Mouse (Mus musculus) hindbrain, embryonic 11.5 days (tissue): Measurements from ENCODE around the gene Il16. TPM values are rescaled to one million over a fixed set of nuclear protein-coding genes. Genes with fewer than 3 reads are reported as not detected.

ENCODE experiments used
- ATAC-seq: fragments of 200-750 bp; cut with Nextera tagmentation; 2 replicates; pipeline ENCODE4 v1.8.0; 2017; ENCODE audit warnings: mild to moderate bottlenecking, moderate TSS enrichment, moderate library complexity; ENCODE audit not compliant: low FRiP score
- DNase-seq: peaks from one replicate; pipeline ENCODE4 v3.0.0-alpha.2; 2015; ENCODE audit warnings: low spot score
- H3K27ac ChIP-seq: fragments of 300-500 bp; sonication (generic); 2 replicates; pipeline ENCODE4 v1.5.1; 2014; ENCODE audit warnings: mild to moderate bottlenecking, low read depth, low read length
- H3K27me3 ChIP-seq: fragments of 300-500 bp; sonication (generic); 2 replicates; pipeline ENCODE4 v1.6.1; 2014; ENCODE audit warnings: mild to moderate bottlenecking, low read length, moderate library complexity, mixed read lengths; ENCODE audit not compliant: control insufficient read depth, insufficient read depth
- H3K36me3 ChIP-seq: fragments of 300-500 bp; sonication (generic); 2 replicates; pipeline ENCODE4 v1.6.1; 2014; ENCODE audit warnings: mild to moderate bottlenecking, low read length, moderate library complexity, mixed read lengths; ENCODE audit not compliant: control insufficient read depth, insufficient read depth
- H3K4me1 ChIP-seq: fragments of 300-500 bp; sonication (generic); replicated peaks from 2 replicates; pipeline ENCODE4 v1.6.1; 2014; ENCODE audit warnings: low read length, mixed read lengths; ENCODE audit not compliant: control insufficient read depth, insufficient read depth
- H3K4me2 ChIP-seq: fragments of 300-500 bp; sonication (generic); replicated peaks from 2 replicates; pipeline ENCODE4 v1.6.1; 2014; ENCODE audit warnings: mild to moderate bottlenecking, low read depth, low read length
- H3K4me3 ChIP-seq: fragments of 300-500 bp; sonication (generic); 2 replicates; pipeline ENCODE4 v1.5.1; 2014; ENCODE audit warnings: low read depth, low read length
- H3K9ac ChIP-seq: fragments of 300-500 bp; sonication (generic); 2 replicates; pipeline ENCODE4 v1.6.1; 2014; ENCODE audit warnings: low read depth, low read length
- H3K9me3 ChIP-seq: fragments of 300-500 bp; sonication (generic); 2 replicates; pipeline ENCODE4 v1.6.1; 2016; ENCODE audit warnings: low read length; ENCODE audit not compliant: control insufficient read depth
- WGBS: fragments of 180-500 bp; shearing (Covaris S2); extraction: QIAGEN DNeasy Blood & Tissue Kit; methylation state at CpG from one replicate; pipeline ENCODE4 v1.1.7; 2014; 5-methylcytosine and 5-hydroxymethylcytosine counted together
- polyA plus RNA-seq: library from polyadenylated mRNA; unstranded; fragments of >200 nt; fragmentation: Nextera tagmentation; extraction: Ambion mirVana; gene quantifications from 2 replicates; pipeline ENCODE4 v1.2.1, GENCODE M21; 2014

Il16 gene
- polyA plus RNA-seq, 1 experiment from 2014 or later, result 1.5 TPM

DNA sequence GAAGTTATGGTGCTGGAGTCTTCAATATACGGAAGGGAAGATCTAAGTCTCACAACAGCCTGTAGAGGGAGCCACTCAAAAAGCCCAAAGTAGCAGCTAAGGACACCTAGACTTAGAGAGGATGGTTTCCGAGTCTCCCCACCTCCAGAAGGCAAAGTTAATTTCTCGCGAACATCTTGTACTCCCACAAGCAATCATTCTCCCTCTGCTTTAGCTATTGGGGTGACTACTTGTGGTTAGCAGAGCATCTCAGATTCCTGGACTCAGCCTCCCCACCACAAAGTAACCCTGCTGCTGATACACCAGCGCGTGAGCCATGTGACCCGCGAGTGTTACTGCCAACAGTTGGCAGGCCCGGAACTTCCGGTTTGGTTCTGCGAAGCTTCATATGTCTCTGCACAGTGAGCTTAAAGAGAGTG is 85.2 kb downstream of the Il16 start:
- H3K9me3 ChIP-seq, result no peaks in the 10 kb centered on the region
- H3K4me2 ChIP-seq, result no peak overlapping the region
- no peak for ATAC-seq
- no peaks in the 10 kb centered on the region for H3K36me3 ChIP-seq
- no peak overlapping the region for H3K9ac ChIP-seq
- H3K27me3 ChIP-seq, result no peaks in the 10 kb centered on the region
- WGBS, result 91% methylated on average over 11 of the region's 11 CpGs
- DNase-seq, result no peak
- H3K4me3 ChIP-seq, result no peak overlapping the region
- no peak overlapping the region for H3K27ac ChIP-seq
- no peaks in the 10 kb centered on the region for H3K4me1 ChIP-seq

GRCm38 (mm10) chr7:83659159-83660065 is 86.1 kb downstream of the Il16 start:
- Histone ChIP-seq H3K27ac (no peak overlapping the region), H3K4me3 (no peak overlapping the region), H3K9ac (no peak overlapping the region), H3K27me3 (no peaks in the 10 kb centered on the region), H3K4me2 (no peak overlapping the region), H3K9me3 (no peaks in the 10 kb centered on the region), H3K36me3 (no peaks in the 10 kb centered on the region), H3K4me1 (no peaks in the 10 kb centered on the region)
- DNase-seq (no peak), ATAC-seq (no peak)
- 91% methylated on average over 9 of the region's 9 CpGs for WGBS

DNA sequence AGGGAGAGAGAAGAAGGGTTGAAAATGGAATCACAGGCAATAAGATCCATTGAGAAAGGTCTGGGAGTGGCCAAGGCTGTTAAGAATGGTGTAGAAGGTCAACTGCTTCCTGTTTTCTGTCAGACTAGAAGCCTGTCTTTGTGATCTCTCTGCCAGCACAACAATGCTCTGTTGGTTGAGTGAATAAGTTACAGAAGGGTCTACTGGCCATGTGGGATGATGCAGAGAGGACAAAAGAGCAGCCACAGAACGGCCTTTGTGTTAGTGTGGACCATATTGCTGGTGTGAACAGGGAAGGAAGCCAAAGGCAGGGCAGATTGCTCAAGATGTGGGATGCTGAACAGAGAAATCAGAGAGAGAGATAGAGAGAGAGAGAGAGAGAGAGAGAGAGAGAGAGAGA is 86.8 kb downstream of the Il16 start:
- no peaks in the 10 kb centered on the region for H3K27me3 ChIP-seq
- H3K4me3 ChIP-seq, result no peak overlapping the region
- H3K36me3 ChIP-seq, result no peaks in the 10 kb centered on the region
- no peak for DNase-seq
- H3K9ac ChIP-seq, result no peak overlapping the region
- H3K4me2 ChIP-seq, result no peak overlapping the region
- H3K9me3 ChIP-seq, result no peaks in the 10 kb centered on the region
- 60% methylated on average over 1 of the region's 1 CpGs for WGBS
- no peak for ATAC-seq
- H3K27ac ChIP-seq, result no peak overlapping the region
- H3K4me1 ChIP-seq, result no peaks in the 10 kb centered on the region

- no peak overlapping the region for H3K9ac ChIP-seq
- no peaks in the 10 kb centered on the region for H3K27me3 ChIP-seq
- DNase-seq (no peak), ATAC-seq (no peak)
- no peaks in the 10 kb centered on the region for H3K36me3 ChIP-seq
- no peak overlapping the region for H3K4me3 ChIP-seq
- no peak overlapping the region for H3K27ac ChIP-seq
- no peaks in the 10 kb centered on the region for H3K9me3 ChIP-seq
- no peak overlapping the region for H3K4me2 ChIP-seq
- H3K4me1 ChIP-seq, result no peaks in the 10 kb centered on the region
- 67% methylated on average over 5 of the region's 5 CpGs for WGBS
Measured at GRCm38 (mm10) chr7:83654938-83655630, 90.4 kb downstream of the Il16 start.

- H3K9me3 ChIP-seq, result no peaks in the 10 kb centered on the region
Measured at GRCm38 (mm10) chr7:83654196-83654595, 91.3 kb downstream of the Il16 start.

DNA sequence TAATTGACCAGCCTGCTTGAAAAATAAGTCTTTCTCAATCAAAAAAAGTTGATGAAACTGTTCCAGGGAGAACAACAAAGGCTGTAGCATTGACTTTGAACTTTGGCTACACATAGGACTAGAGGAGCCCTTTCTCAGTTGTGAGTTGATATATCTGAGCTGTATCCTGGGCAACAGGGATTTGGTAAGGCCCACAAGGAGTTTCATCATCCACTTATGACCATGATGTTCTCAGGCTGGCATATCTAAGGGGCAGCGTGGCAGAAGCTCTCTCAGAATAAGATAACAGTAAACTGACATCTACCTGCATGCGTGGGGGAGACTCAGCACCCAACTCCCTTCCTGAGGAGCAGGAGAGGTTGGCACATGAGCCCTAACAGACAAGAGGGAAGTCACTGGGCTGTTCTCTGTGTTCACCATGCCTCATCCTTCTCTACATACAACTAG is 91.9 kb downstream of the Il16 start:
- Histone ChIP-seq H3K4me1 (no peaks in the 10 kb centered on the region), H3K27ac (no peak overlapping the region), H3K9ac (no peak overlapping the region), H3K4me2 (no peak overlapping the region), H3K9me3 (no peaks in the 10 kb centered on the region), H3K4me3 (no peak overlapping the region), H3K27me3 (no peaks in the 10 kb centered on the region), H3K36me3 (no peaks in the 10 kb centered on the region)
- ATAC-seq, result no peak
- 87% methylated on average over 2 of the region's 2 CpGs for WGBS
- no peak for DNase-seq

More at GRCm38 (mm10) chr7:83654196-83654595, 91.3 kb downstream of the Il16 start:
- H3K4me2 ChIP-seq, result no peak overlapping the region
- H3K36me3 ChIP-seq, result no peaks in the 10 kb centered on the region
- 88% methylated on average over 2 of the region's 2 CpGs for WGBS
- H3K4me1 ChIP-seq, result no peaks in the 10 kb centered on the region
- H3K27ac ChIP-seq, result no peak overlapping the region
- no peak overlapping the region for H3K9ac ChIP-seq
- no peak overlapping the region for H3K4me3 ChIP-seq
- DNase-seq, result no peak
- H3K27me3 ChIP-seq, result no peaks in the 10 kb centered on the region
- ATAC-seq, result no peak

DNA sequence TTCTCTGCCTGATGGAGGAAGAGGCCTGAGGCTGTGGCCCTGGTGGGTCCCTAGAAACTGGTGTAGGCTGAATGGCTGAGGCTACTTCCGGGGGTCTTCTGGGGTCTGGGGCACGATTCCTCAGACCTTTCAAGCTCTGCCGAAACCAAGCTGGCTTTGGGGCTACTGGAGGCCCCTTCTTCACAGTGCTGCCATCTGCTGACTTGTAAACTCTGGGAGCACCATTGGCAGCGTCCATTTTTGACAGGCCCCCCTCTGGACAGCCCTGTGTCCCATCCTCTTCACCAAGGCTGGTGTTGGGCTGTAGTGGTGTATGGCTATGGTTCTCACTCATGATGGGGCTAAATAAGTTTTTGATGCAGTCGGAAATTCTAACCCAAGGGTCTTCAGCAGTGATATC is 93.0 kb downstream of the Il16 start:
- no peak for DNase-seq
- Histone ChIP-seq H3K9ac (no peak overlapping the region), H3K9me3 (no peaks in the 10 kb centered on the region), H3K36me3 (no peaks in the 10 kb centered on the region), H3K4me1 (no peaks in the 10 kb centered on the region), H3K4me2 (no peak overlapping the region), H3K4me3 (no peak overlapping the region), H3K27ac (no peak overlapping the region), H3K27me3 (no peaks in the 10 kb centered on the region)
- no peak for ATAC-seq
- 80% methylated on average over 5 of the region's 5 CpGs for WGBS

GRCm38 (mm10) chr7:83650638-83651037 is 94.9 kb downstream of the Il16 start:
- no peaks in the 10 kb centered on the region for H3K36me3 ChIP-seq
- H3K4me3 ChIP-seq, result no peak overlapping the region
- no peak overlapping the region for H3K4me2 ChIP-seq
- no peak for DNase-seq
- WGBS, result 96% methylated on average over 5 of the region's 5 CpGs
- ATAC-seq, result no peak
- H3K4me1 ChIP-seq, result no peaks in the 10 kb centered on the region
- H3K27ac ChIP-seq, result no peak overlapping the region
- no peaks in the 10 kb centered on the region for H3K27me3 ChIP-seq
- no peak overlapping the region for H3K9ac ChIP-seq
- H3K9me3 ChIP-seq, result no peaks in the 10 kb centered on the region
